Mouse (Mus musculus) ES-E14 (cell line): ENCODE measurements around the gene Chd4.

ENCODE experiments used
- HCFC1 ChIP-seq: IDR thresholded peaks from 2 replicates; pipeline ENCODE4 v1.6.1; 2012; ENCODE audit warnings: low read length, inconsistent platforms, borderline replicate concordance; ENCODE audit not compliant: insufficient read depth
- ZC3H11A ChIP-seq: IDR thresholded peaks from 2 replicates; pipeline ENCODE4 v1.6.1; 2012; ENCODE audit warnings: low read depth, mild to moderate bottlenecking, inconsistent platforms, low read length, borderline replicate concordance
- ZNF384 ChIP-seq: IDR thresholded peaks from 2 replicates; pipeline ENCODE4 v1.6.1; 2012; ENCODE audit warnings: low read depth, low read length, inconsistent platforms

- TF ChIP-seq HCFC1 (no peak), ZNF384 (no peak), ZC3H11A (no peak)
Measured at GRCm38 (mm10) chr6:125073825-125074224, 22.0 kb upstream of the Chd4 start.
